In genomic region chr7:6777107-6777506, GRCm38 (mm10) we compare ENCODE assay signal across 8 mouse cellular contexts. TPM values are rescaled to one million over a fixed set of nuclear protein-coding genes. Genes with fewer than 3 reads are reported as not detected.
A peak's percentile ranks its signal among the peaks of the same experiment; 100 is the strongest.
DNase-seq lines count a peak whose midpoint lies in the region; ATAC-seq lines count a peak whose summit lies in the region.

No protein-coding gene starts in this region.

- intact Hi-C loops in heart, postnatal 25 days (cut with DNase I) = no loop called here

- H3K36me3 ChIP-seq in heart, embryonic 14.5 days (ENCODE audit: control insufficient read depth, insufficient read depth, low read length) = no peaks in the 10 kb centered on the region
- no peaks in the 10 kb centered on the region for H3K36me3 ChIP-seq in embryonic facial prominence, embryonic 12.5 days
- H3K36me3 ChIP-seq in kidney, embryonic 16.5 days (ENCODE audit: insufficient read depth, low read length) = no peaks in the 10 kb centered on the region

- peak overlapping the region; percentile 84 to 92 for H3K27ac ChIP-seq in heart, embryonic 14.5 days (replicated peaks in 1 of 2; ENCODE audit: control insufficient read depth in 1 of 2, insufficient read depth in 1 of 2, low read depth in 2 of 2, low read length in 2 of 2)
- H3K27ac ChIP-seq in embryonic facial prominence, embryonic 12.5 days = peak overlapping the region; percentile 76
- peak overlapping the region; percentile 76 for H3K27ac ChIP-seq in kidney, embryonic 16.5 days (ENCODE audit: low read length)

- H3K9me3 ChIP-seq in heart, embryonic 14.5 days (ENCODE audit: control insufficient read depth, low read length) = no peaks in the 10 kb centered on the region
- no peaks in the 10 kb centered on the region for H3K9me3 ChIP-seq in embryonic facial prominence, embryonic 12.5 days
- no peaks in the 10 kb centered on the region for H3K9me3 ChIP-seq in kidney, embryonic 16.5 days (ENCODE audit: low read length)

- peak overlapping the region; percentile 49; the same call in 1 of the 2 replicates for H3K9ac ChIP-seq in heart, embryonic 14.5 days (ENCODE audit: low read length)
- no peak overlapping the region for H3K9ac ChIP-seq in embryonic facial prominence, embryonic 12.5 days
- no peak overlapping the region for H3K9ac ChIP-seq in kidney, embryonic 16.5 days (replicated peaks; ENCODE audit: low read length)

- WGBS in heart, embryonic 14.5 days = 17% methylated on average over 2 of the region's 2 CpGs
- WGBS in embryonic facial prominence, embryonic 12.5 days = 62% methylated on average over 2 of the region's 2 CpGs
- 37% methylated on average over 2 of the region's 2 CpGs for WGBS in kidney, embryonic 16.5 days

- ATAC-seq in heart, embryonic 14.5 days (ENCODE audit: insufficient number of reproducible peaks, insufficient read depth, low FRiP score, low read depth) = peak; percentile 63; the same call in 1 of the 2 replicates
- ATAC-seq in embryonic facial prominence, embryonic 12.5 days (ENCODE audit: insufficient number of reproducible peaks, insufficient read depth, low FRiP score, low TSS enrichment) = no peak
- peak; percentile 60 for ATAC-seq in kidney, embryonic 16.5 days (ENCODE audit: low FRiP score, low TSS enrichment)

- DNase-seq in heart, postnatal 25 days (ENCODE audit: low spot score) = no peak
- DNase-seq in lung, postnatal 4 days = peak; percentile 51 to 71
- no peak for DNase-seq in right cerebral cortex, postnatal 36 days (ENCODE audit: low spot score in 2 of 2)
- DNase-seq in urinary bladder, postnatal 36 days (ENCODE audit: low spot score in 2 of 2) = no peak
- DNase-seq in ovary, adult 18-20 months (ENCODE audit: low spot score) = no peak

- H3K4me2 ChIP-seq in heart, embryonic 14.5 days (ENCODE audit: low read length) = peak overlapping the region; percentile 48
- H3K4me2 ChIP-seq in embryonic facial prominence, embryonic 12.5 days (replicated peaks) = no peak overlapping the region
- H3K4me2 ChIP-seq in kidney, embryonic 16.5 days (replicated peaks; ENCODE audit: low read depth, low read length) = no peak overlapping the region

- H3K4me3 ChIP-seq in heart, embryonic 14.5 days (ENCODE audit: control insufficient read depth in 1 of 2, insufficient read depth in 1 of 2, low read depth in 1 of 2, low read length in 2 of 2) = no peak overlapping the region
- no peak overlapping the region for H3K4me3 ChIP-seq in embryonic facial prominence, embryonic 12.5 days
- H3K4me3 ChIP-seq in kidney, embryonic 16.5 days (ENCODE audit: low read length) = no peak overlapping the region

- H3K4me1 ChIP-seq in heart, embryonic 14.5 days (ENCODE audit: control insufficient read depth in 2 of 2, insufficient read depth in 2 of 2, low read length in 2 of 2) = peaks cover 29 to 42% of the 10 kb centered on the region in 2 experiments
- peaks cover 24% of the 10 kb centered on the region for H3K4me1 ChIP-seq in embryonic facial prominence, embryonic 12.5 days
- H3K4me1 ChIP-seq in kidney, embryonic 16.5 days (ENCODE audit: insufficient read depth, low read length) = peaks cover 51% of the 10 kb centered on the region

- H3K27me3 ChIP-seq in heart, embryonic 14.5 days (ENCODE audit: control insufficient read depth, insufficient read depth, low read length) = no peaks in the 10 kb centered on the region
- no peaks in the 10 kb centered on the region for H3K27me3 ChIP-seq in embryonic facial prominence, embryonic 12.5 days
- H3K27me3 ChIP-seq in kidney, embryonic 16.5 days (ENCODE audit: insufficient read depth, low read length) = no peaks in the 10 kb centered on the region

RNA-seq across cellular contexts. Expression of gene Usp29, which starts 46.7 kb away (rescaled TPM):
- polyA plus RNA-seq in heart, embryonic 14.5 days (2014; fragmentation: Nextera tagmentation; extraction: Ambion mirVana) = 7.7 and 8.7 TPM in 2 replicates
- total RNA-seq in heart, postnatal 25 days (2021) = under 1 TPM; 0.10 to 0.11 TPM
- 16.2 and 19.2 TPM in 2 replicates for polyA plus RNA-seq in embryonic facial prominence, embryonic 12.5 days (2016; fragmentation: Nextera tagmentation; extraction: Ambion mirVana)
- 5.2 and 6.5 TPM in 2 replicates for polyA plus RNA-seq in kidney, embryonic 16.5 days (2015; fragmentation: Nextera tagmentation; extraction: Ambion mirVana)

RNA-seq across cellular contexts. Expression of gene Peg3, which starts 46.9 kb away (rescaled TPM):
- 119 and 120 TPM in 2 replicates for polyA plus RNA-seq in heart, embryonic 14.5 days (2014; fragmentation: Nextera tagmentation; extraction: Ambion mirVana)
- 10 to 100 TPM; 14.9 to 16.3 TPM for total RNA-seq in heart, postnatal 25 days (2021)
- polyA plus RNA-seq in embryonic facial prominence, embryonic 12.5 days (2016; fragmentation: Nextera tagmentation; extraction: Ambion mirVana) = 264 and 269 TPM in 2 replicates
- polyA plus RNA-seq in kidney, embryonic 16.5 days (2015; fragmentation: Nextera tagmentation; extraction: Ambion mirVana) = 145 and 166 TPM in 2 replicates

Comparison
In these comparisons a context has a peak if more than half of its experiments do, and no peak if none do; other contexts are left out.
1. DNase-seq: peak in lung, postnatal 4 days (2 of 2); none in heart, postnatal 25 days (single experiment), right cerebral cortex, postnatal 36 days (0 of 2), urinary bladder, postnatal 36 days (0 of 2) and ovary, adult 18-20 months (single experiment).
2. Peak in every context shown above with its lines, with median percentiles within 50 percentile points of each other: H3K27ac ChIP-seq.